Mouse (Mus musculus): Measurements from ENCODE around the gene Edil3.

- no peak for TF ChIP-seq GATA1 (IDR thresholded peaks at IDR 0.05; ENCODE audit: borderline replicate concordance, low read length)
- TF ChIP-seq FLI1 (IDR thresholded peaks at IDR 0.05; ENCODE audit: low read length), result no peak
Measured at GRCm38 (mm10) chr13:88929626-88930025, 108.4 kb downstream of the Edil3 start.
